In the genomic region with DNA sequence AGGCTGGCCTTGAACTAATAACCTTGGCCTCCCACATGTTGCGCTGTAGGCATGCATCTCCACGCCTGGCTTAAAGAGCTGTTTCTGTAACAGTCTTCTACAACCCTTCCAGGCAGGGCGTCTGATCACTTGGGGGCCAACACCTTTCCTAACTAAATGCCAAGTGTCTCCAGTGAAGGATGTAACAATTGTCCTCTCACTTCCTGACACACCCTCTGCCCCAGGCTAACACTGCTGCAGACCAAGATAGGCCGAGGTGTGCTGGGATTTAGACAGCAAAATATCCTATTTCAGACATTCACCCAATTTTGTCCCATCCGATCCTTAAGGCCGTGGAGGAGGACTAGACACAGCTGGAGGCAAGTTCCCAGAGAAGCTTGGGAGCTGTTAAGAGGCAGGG, we compare ENCODE assay signal across 15 mouse cellular contexts. TPM values are rescaled to one million over a fixed set of nuclear protein-coding genes. Genes with fewer than 3 reads are reported as not detected.
DNase-seq lines count a peak whose midpoint lies in the region; ATAC-seq lines count a peak whose summit lies in the region.
"Had no signal": no experiment of that assay in that cellular context is flagged by ENCODE, and none has a peak within 500 bp of the region (broad histone marks: within the 10 kb centered on the region; RNA-seq: fewer than 3 reads in every experiment).

No protein-coding gene starts in this region.

- no peak for ATAC-seq in limb, embryonic 12.5 days (ENCODE audit: insufficient number of reproducible peaks, insufficient read depth, low FRiP score, low TSS enrichment, low read depth)
- no peak; the same call in 1 of the 2 replicates for ATAC-seq in stomach, embryonic 15.5 days (ENCODE audit: insufficient read depth, low FRiP score, low read depth)
- no peak for ATAC-seq in megakaryocyte, adult 5-6 weeks (ENCODE audit: poor library complexity, severe bottlenecking)
- ATAC-seq: forebrain, embryonic 13.5 days; hindbrain, postnatal 0 days had no signal

- H3K9ac ChIP-seq in limb, embryonic 12.5 days (replicated peaks) = no peak overlapping the region
- no peak overlapping the region for H3K9ac ChIP-seq in stomach, embryonic 15.5 days
- H3K9ac ChIP-seq: forebrain, embryonic 13.5 days; heart, embryonic 13.5 days; limb, embryonic 15.5 days had no signal

- H3K27me3 ChIP-seq in heart, embryonic 10.5 days (ENCODE audit: insufficient read depth, poor library complexity, severe bottlenecking) = no peaks in the 10 kb centered on the region
- no peaks in the 10 kb centered on the region for H3K27me3 ChIP-seq in limb, embryonic 12.5 days
- H3K27me3 ChIP-seq in stomach, embryonic 15.5 days (replicated peaks) = no peaks in the 10 kb centered on the region
- H3K27me3 ChIP-seq: forebrain, embryonic 13.5 days; limb, embryonic 15.5 days; megakaryocyte, embryonic 14.5 days had no signal

- no peak overlapping the region for H3K27ac ChIP-seq in heart, embryonic 10.5 days
- peak overlapping the region; percentile 50; the same call in 1 of the 2 replicates for H3K27ac ChIP-seq in limb, embryonic 12.5 days
- H3K27ac ChIP-seq in stomach, embryonic 15.5 days = peak overlapping the region; percentile 51; the same call in 1 of the 2 replicates
- H3K27ac ChIP-seq: forebrain, embryonic 13.5 days; heart, embryonic 13.5 days; hindbrain, postnatal 0 days; limb, embryonic 15.5 days had no signal

- 65% methylated on average over 6 of the region's 6 CpGs for WGBS in heart, embryonic 10.5 days
- WGBS in limb, embryonic 12.5 days = 43% methylated on average over 6 of the region's 6 CpGs
- 55% methylated on average over 6 of the region's 6 CpGs for WGBS in stomach, embryonic 15.5 days

- H3K4me2 ChIP-seq in limb, embryonic 12.5 days = no peak overlapping the region
- H3K4me2 ChIP-seq in stomach, embryonic 15.5 days = no peak overlapping the region
- H3K4me2 ChIP-seq: forebrain, embryonic 13.5 days; heart, embryonic 13.5 days; limb, embryonic 15.5 days had no signal

- H3K4me3 ChIP-seq in heart, embryonic 10.5 days = no peak overlapping the region
- H3K4me3 ChIP-seq in limb, embryonic 12.5 days (replicated peaks) = no peak overlapping the region
- H3K4me3 ChIP-seq in stomach, embryonic 15.5 days (replicated peaks) = no peak overlapping the region
- H3K4me3 ChIP-seq: forebrain, embryonic 13.5 days; heart, embryonic 13.5 days; limb, embryonic 15.5 days; megakaryocyte, embryonic 14.5 days had no signal

- intact Hi-C loops in heart, postnatal 10 days (cut with DNase I) = no loop called here

- peaks cover 26% of the 10 kb centered on the region for H3K4me1 ChIP-seq in heart, embryonic 10.5 days
- H3K4me1 ChIP-seq in limb, embryonic 12.5 days (replicated peaks) = peaks cover 38% of the 10 kb centered on the region
- H3K4me1 ChIP-seq in stomach, embryonic 15.5 days = peaks cover 11% of the 10 kb centered on the region

- no peaks in the 10 kb centered on the region for H3K9me3 ChIP-seq in heart, embryonic 10.5 days
- H3K9me3 ChIP-seq in limb, embryonic 12.5 days = no peaks in the 10 kb centered on the region
- no peaks in the 10 kb centered on the region for H3K9me3 ChIP-seq in stomach, embryonic 15.5 days
- H3K9me3 ChIP-seq: forebrain, embryonic 13.5 days; heart, embryonic 13.5 days; limb, embryonic 15.5 days had no signal

- 0 out of 2 replicates have a peak, but pooled peaks cover 4% of the 10 kb centered on the region for H3K36me3 ChIP-seq in heart, embryonic 10.5 days
- no peaks in the 10 kb centered on the region for H3K36me3 ChIP-seq in limb, embryonic 12.5 days
- H3K36me3 ChIP-seq in stomach, embryonic 15.5 days = no peaks in the 10 kb centered on the region; the same call in 1 of the 2 replicates
- H3K36me3 ChIP-seq: heart, embryonic 13.5 days; limb, embryonic 15.5 days had no signal

- peak; percentile 6 to 16 for DNase-seq in heart, postnatal 10 days
- DNase-seq in heart, embryonic 10.5 days (ENCODE audit: low spot score) = no peak
- DNase-seq in kidney, adult 8-10 months = peak; percentile 15 to 44
- DNase-seq in cerebellum, adult 18-20 months = no peak
- DNase-seq in T-cell, adult 2 months (ENCODE audit: low spot score) = no peak
- DNase-seq: cerebellum, adult 9-10 months; right cerebral cortex, postnatal 25 days had no signal

RNA-seq across cellular contexts. Expression of gene Rcan3, which starts 19.5 kb away (rescaled TPM):
- 10 to 100 TPM; 18.1 to 18.8 TPM for total RNA-seq in heart, postnatal 10 days (2021)
- polyA plus RNA-seq in heart, embryonic 10.5 days (2016; fragmentation: Nextera tagmentation; extraction: Ambion mirVana) = 9.3 and 11.2 TPM in 2 replicates
- 11.7 and 12.6 TPM in 2 replicates for polyA plus RNA-seq in limb, embryonic 12.5 days (2016; fragmentation: Nextera tagmentation; extraction: Ambion mirVana)
- 18.8 and 21.3 TPM in 2 replicates for polyA plus RNA-seq in stomach, embryonic 15.5 days (2015; fragmentation: Nextera tagmentation; extraction: Ambion mirVana)
- 11.8 and 12.0 TPM in 2 replicates for total RNA-seq in megakaryocyte, adult 5-6 weeks (2015)
- total RNA-seq in megakaryocyte, adult 5-6 weeks (2017) = 9.8 and 10.6 TPM in 2 replicates

RNA-seq across cellular contexts. Expression of gene Stpg1, which starts 41.4 kb away (rescaled TPM):
- not detected for total RNA-seq in heart, postnatal 10 days (2021)
- 0.11 and 0.23 TPM in 2 replicates for polyA plus RNA-seq in heart, embryonic 10.5 days (2016; fragmentation: Nextera tagmentation; extraction: Ambion mirVana)
- polyA plus RNA-seq in limb, embryonic 12.5 days (2016; fragmentation: Nextera tagmentation; extraction: Ambion mirVana) = 0.09 and 0.21 TPM in 2 replicates
- polyA plus RNA-seq in stomach, embryonic 15.5 days (2015; fragmentation: Nextera tagmentation; extraction: Ambion mirVana) = 0.23 and 0.27 TPM in 2 replicates
- total RNA-seq in megakaryocyte, adult 5-6 weeks (2015) = not detected in 2 replicates
- 0.18 TPM in 1 of 2 replicates, not detected in the other for total RNA-seq in megakaryocyte, adult 5-6 weeks (2017)

RNA-seq across cellular contexts. Expression of gene Nipal3, which starts 41.7 kb away (rescaled TPM):
- total RNA-seq in heart, postnatal 10 days (2021) = 10 to 100 TPM; 25.3 to 28.0 TPM
- 2.0 and 3.1 TPM in 2 replicates for polyA plus RNA-seq in heart, embryonic 10.5 days (2016; fragmentation: Nextera tagmentation; extraction: Ambion mirVana)
- polyA plus RNA-seq in limb, embryonic 12.5 days (2016; fragmentation: Nextera tagmentation; extraction: Ambion mirVana) = 3.1 and 3.5 TPM in 2 replicates
- polyA plus RNA-seq in stomach, embryonic 15.5 days (2015; fragmentation: Nextera tagmentation; extraction: Ambion mirVana) = 4.5 and 4.7 TPM in 2 replicates
- 7.1 and 7.7 TPM in 2 replicates for total RNA-seq in megakaryocyte, adult 5-6 weeks (2015)
- 31.8 and 36.0 TPM in 2 replicates for total RNA-seq in megakaryocyte, adult 5-6 weeks (2017)

RNA-seq across cellular contexts. Expression of gene Ncmap, which starts 55.1 kb away (rescaled TPM):
- total RNA-seq in heart, postnatal 10 days (2021) = 1 to 10 TPM in 1 of 2 experiments, under 1 TPM in 1; 0.69 to 1.3 TPM
- 0.46 and 1.2 TPM in 2 replicates for polyA plus RNA-seq in heart, embryonic 10.5 days (2016; fragmentation: Nextera tagmentation; extraction: Ambion mirVana)
- 3.2 and 3.8 TPM in 2 replicates for polyA plus RNA-seq in limb, embryonic 12.5 days (2016; fragmentation: Nextera tagmentation; extraction: Ambion mirVana)
- 19.0 and 21.9 TPM in 2 replicates for polyA plus RNA-seq in stomach, embryonic 15.5 days (2015; fragmentation: Nextera tagmentation; extraction: Ambion mirVana)
- not detected in 2 replicates for total RNA-seq in megakaryocyte, adult 5-6 weeks (2015)
- not detected in 2 replicates for total RNA-seq in megakaryocyte, adult 5-6 weeks (2017)

Comparison
In these comparisons a context has a peak if more than half of its experiments do, and no peak if none do; other contexts are left out.
1. DNase-seq: peak in heart, postnatal 10 days (2 of 2) and kidney, adult 8-10 months (2 of 2); none in heart, embryonic 10.5 days (single experiment), cerebellum, adult 18-20 months (0 of 2) and T-cell, adult 2 months (single experiment).